Mouse (Mus musculus): ENCODE results near the gene Lrp1. TPM values are rescaled to one million over a fixed set of nuclear protein-coding genes. Genes with fewer than 3 reads are reported as not detected.
A peak's percentile ranks its signal among the peaks of the same experiment; 100 is the strongest.

The Lrp1 gene
- total RNA-seq, 2 experiments from 2014 or later, result 288 to 310 TPM

GRCm38 (mm10) chr10:127641861-127642771, 21.2 kb upstream of the Lrp1 start:
- DNase-seq (ENCODE audit: low spot score in 2 of 2), result peak; percentile 80 to 88
- peak; percentile 94 for TF ChIP-seq CTCF (conservative IDR thresholded peaks at IDR 0.05)
- Histone ChIP-seq H3K27ac (peak overlapping the region; percentile 84), H3K4me3 (peak overlapping the region; percentile 51)

GRCm38 (mm10) chr10:127640421-127640820, 19.5 kb upstream of the Lrp1 start:
- DNase-seq (ENCODE audit: low spot score in 2 of 2), result no peak
- H3K27ac ChIP-seq, result no peak overlapping the region
- no peak overlapping the region for H3K4me3 ChIP-seq
- no peak for TF ChIP-seq CTCF (conservative IDR thresholded peaks at IDR 0.05)

- DNase-seq (ENCODE audit: low spot score in 2 of 2), result no peak
- H3K4me3 ChIP-seq, result no peak overlapping the region
- H3K27ac ChIP-seq, result no peak overlapping the region
- TF ChIP-seq CTCF (conservative IDR thresholded peaks at IDR 0.05), result no peak
Observed at GRCm38 (mm10) chr10:127632668-127633271, 11.8 kb upstream of the Lrp1 start.

- no peak overlapping the region for H3K4me3 ChIP-seq
- no peak for DNase-seq (ENCODE audit: low spot score in 2 of 2)
- no peak for TF ChIP-seq CTCF (conservative IDR thresholded peaks at IDR 0.05)
- no peak overlapping the region for H3K27ac ChIP-seq
Observed at GRCm38 (mm10) chr10:127631261-127632214, 10.6 kb upstream of the Lrp1 start.

- no peak overlapping the region for H3K4me3 ChIP-seq
- no peak overlapping the region for H3K27ac ChIP-seq
- peak; percentile 80 for TF ChIP-seq CTCF (conservative IDR thresholded peaks at IDR 0.05)
- DNase-seq (ENCODE audit: low spot score in 2 of 2), result peak in 1 of 2 experiments; percentile 60
Observed at GRCm38 (mm10) chr10:127626433-127626832, 5.5 kb upstream of the Lrp1 start.

- no peak overlapping the region for H3K27ac ChIP-seq
- peak; percentile 60 for TF ChIP-seq CTCF (conservative IDR thresholded peaks at IDR 0.05)
- DNase-seq (ENCODE audit: low spot score in 2 of 2), result no peak
- no peak overlapping the region for H3K4me3 ChIP-seq
Observed at GRCm38 (mm10) chr10:127623439-127624216, 2.7 kb upstream of the Lrp1 start.

- Histone ChIP-seq H3K27ac (peak overlapping the region; percentile 94; the same call in 1 of the 2 replicates), H3K4me3 (no peak overlapping the region)
- DNase-seq (ENCODE audit: low spot score in 2 of 2), result no peak
- TF ChIP-seq CTCF (conservative IDR thresholded peaks at IDR 0.05), result no peak
Observed at GRCm38 (mm10) chr10:127622661-127623060, 1.7 kb upstream of the Lrp1 start.

GRCm38 (mm10) chr10:127622057-127622392, 1.1 kb upstream of the Lrp1 start:
- Histone ChIP-seq H3K27ac (peak overlapping the region; percentile 94), H3K4me3 (peak overlapping the region; percentile 91)
- DNase-seq (ENCODE audit: low spot score in 2 of 2), result no peak
- peak; percentile 72 for TF ChIP-seq CTCF (conservative IDR thresholded peaks at IDR 0.05)

GRCm38 (mm10) chr10:127621191-127622056, 476 bp upstream of the Lrp1 start:
- peak overlapping the region; percentile 91 for H3K4me3 ChIP-seq
- peak; percentile 89 to 90 for DNase-seq (ENCODE audit: low spot score in 2 of 2)
- peak overlapping the region; percentile 94 for H3K27ac ChIP-seq
- TF ChIP-seq CTCF (conservative IDR thresholded peaks at IDR 0.05), result no peak

- Histone ChIP-seq H3K27ac (peak overlapping the region; percentile 99), H3K4me3 (peak overlapping the region; percentile 91)
- TF ChIP-seq CTCF (conservative IDR thresholded peaks at IDR 0.05), result 0 out of 2 replicates have a peak, but pooled peaks have one; percentile 10
- no peak for DNase-seq (ENCODE audit: low spot score in 2 of 2)
Observed at GRCm38 (mm10) chr10:127619941-127620405, 975 bp downstream of the Lrp1 start.

All from layer of hippocampus, adult 2 months (tissue).